Mouse (Mus musculus): ENCODE results near the gene Trim46. TPM values are rescaled to one million over a fixed set of nuclear protein-coding genes. Genes with fewer than 3 reads are reported as not detected.

Trim46 gene
- total and polyA plus RNA-seq, 2 experiments from 2014 or later, result 0.08 to 0.45 TPM

DNA sequence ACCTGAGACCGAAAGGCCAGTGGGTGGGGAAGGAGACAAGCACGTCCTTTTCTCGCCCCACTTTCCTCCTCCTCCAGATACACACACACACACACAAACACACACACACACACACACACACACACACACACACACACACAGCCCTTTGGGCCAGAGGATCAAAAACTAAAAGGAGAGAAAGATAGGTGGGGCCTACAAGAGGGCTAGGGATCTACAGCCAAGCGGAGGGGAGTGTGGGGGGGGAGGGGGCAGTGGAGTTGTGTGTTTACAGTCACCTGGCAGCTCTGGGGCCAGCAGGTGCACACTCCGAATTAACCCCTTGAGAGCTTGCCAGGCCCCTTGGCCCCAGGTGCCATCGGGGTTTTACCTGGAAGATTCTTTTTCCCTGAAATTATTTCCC is 13.5 kb downstream of the Trim46 start:
- Histone ChIP-seq H3K4me1 (ENCODE audit: control insufficient read depth, insufficient read depth) (peaks cover 17% of the 10 kb centered on the region), H3K36me3 (replicated peaks; ENCODE audit: control insufficient read depth, insufficient read depth, low read length) (no peaks in the 10 kb centered on the region), H3K9ac (replicated peaks; ENCODE audit: low read depth, low read length) (no peak overlapping the region), H3K27me3 (ENCODE audit: control insufficient read depth, insufficient read depth, low read length) (0 out of 2 replicates have a peak, but pooled peaks cover 5% of the 10 kb centered on the region), H3K9me3 (replicated peaks; ENCODE audit: control insufficient read depth, low read length) (no peaks in the 10 kb centered on the region), H3K4me3 (ENCODE audit: low read depth, low read length) (no peak overlapping the region), H3K27ac (ENCODE audit: low read depth) (no peak overlapping the region), H3K4me2 (ENCODE audit: low read depth, low read length) (no peak overlapping the region)
- TF ChIP-seq EP300 (IDR thresholded peaks at IDR 0.05; ENCODE audit: low read depth) (no peak), CTCF (IDR thresholded peaks at IDR 0.05; ENCODE audit: low read depth) (no peak)
- WGBS, result 74% methylated on average over 6 of the region's 6 CpGs
- DNase-seq (ENCODE audit: low spot score) (no peak), ATAC-seq (ENCODE audit: insufficient read depth, low read depth) (no peak)

DNA sequence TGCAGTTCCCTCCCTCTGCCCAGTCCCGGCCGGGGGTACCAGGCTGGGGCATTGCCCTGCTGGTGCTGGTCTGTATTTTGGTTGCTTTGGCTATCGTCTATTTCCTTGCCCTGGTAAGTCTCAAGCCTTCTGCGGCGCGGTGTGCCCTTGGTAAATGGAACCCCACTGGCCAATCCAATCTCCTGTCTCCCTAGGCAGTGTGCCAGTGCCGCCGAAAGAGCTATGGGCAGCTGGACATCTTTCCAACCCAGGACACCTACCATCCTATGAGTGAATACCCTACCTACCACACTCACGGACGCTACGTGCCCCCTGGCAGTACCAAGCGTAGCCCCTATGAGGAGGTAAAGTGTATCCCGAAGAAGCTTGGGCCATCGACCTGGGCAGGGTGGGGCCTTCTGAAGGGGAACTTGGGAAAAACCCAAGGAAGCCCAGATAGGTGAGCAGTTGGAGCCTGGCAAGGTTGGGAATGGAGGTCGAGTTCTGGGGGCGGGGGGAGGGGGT is 14.3 kb downstream of the Trim46 start:
- H3K4me3 ChIP-seq (ENCODE audit: low read depth, low read length), result no peak overlapping the region
- WGBS, result 68% methylated on average over 16 of the region's 16 CpGs
- ATAC-seq (ENCODE audit: insufficient read depth, low read depth), result no peak
- DNase-seq (ENCODE audit: low spot score), result no peak
- no peaks in the 10 kb centered on the region for H3K9me3 ChIP-seq (replicated peaks; ENCODE audit: control insufficient read depth, low read length)
- H3K4me1 ChIP-seq (ENCODE audit: control insufficient read depth, insufficient read depth), result peaks cover 21% of the 10 kb centered on the region
- H3K27ac ChIP-seq (ENCODE audit: low read depth), result no peak overlapping the region
- 0 out of 2 replicates have a peak, but pooled peaks cover 9% of the 10 kb centered on the region for H3K27me3 ChIP-seq (ENCODE audit: control insufficient read depth, insufficient read depth, low read length)
- H3K36me3 ChIP-seq (replicated peaks; ENCODE audit: control insufficient read depth, insufficient read depth, low read length), result no peaks in the 10 kb centered on the region
- H3K4me2 ChIP-seq (ENCODE audit: low read depth, low read length), result no peak overlapping the region
- TF ChIP-seq EP300 (IDR thresholded peaks at IDR 0.05; ENCODE audit: low read depth), result no peak
- no peak for TF ChIP-seq CTCF (IDR thresholded peaks at IDR 0.05; ENCODE audit: low read depth)
- no peak overlapping the region for H3K9ac ChIP-seq (replicated peaks; ENCODE audit: low read depth, low read length)

DNA sequence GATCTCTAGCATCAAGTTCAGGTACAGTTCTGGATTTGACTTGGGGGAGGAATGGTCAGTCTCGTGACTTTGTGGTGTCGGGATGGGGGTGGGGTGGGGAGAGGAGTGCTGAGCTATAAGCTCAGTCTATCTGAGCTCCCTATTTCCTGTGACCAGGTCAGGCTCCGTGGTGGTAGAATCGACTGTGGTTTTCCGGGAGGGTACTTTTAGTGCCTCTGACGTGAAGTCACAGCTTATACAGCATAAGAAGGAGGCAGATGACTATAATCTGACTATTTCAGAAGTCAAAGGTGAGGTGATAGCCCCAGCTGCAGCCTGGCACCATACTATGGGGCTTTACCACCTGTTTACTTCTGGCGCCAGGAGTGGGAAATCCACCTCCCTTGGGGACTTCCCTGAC is 14.8 kb downstream of the Trim46 start:
- no peak overlapping the region for H3K4me2 ChIP-seq (ENCODE audit: low read depth, low read length)
- H3K9me3 ChIP-seq (replicated peaks; ENCODE audit: control insufficient read depth, low read length), result no peaks in the 10 kb centered on the region
- H3K4me3 ChIP-seq (ENCODE audit: low read depth, low read length), result no peak overlapping the region
- H3K27ac ChIP-seq (ENCODE audit: low read depth), result no peak overlapping the region
- H3K27me3 ChIP-seq (ENCODE audit: control insufficient read depth, insufficient read depth, low read length), result peaks cover 11% of the 10 kb centered on the region; the same call in 1 of the 2 replicates
- peaks cover 23% of the 10 kb centered on the region for H3K4me1 ChIP-seq (ENCODE audit: control insufficient read depth, insufficient read depth)
- no peak overlapping the region for H3K9ac ChIP-seq (replicated peaks; ENCODE audit: low read depth, low read length)
- no peak for TF ChIP-seq EP300 (IDR thresholded peaks at IDR 0.05; ENCODE audit: low read depth)
- no peak for TF ChIP-seq CTCF (IDR thresholded peaks at IDR 0.05; ENCODE audit: low read depth)
- DNase-seq (ENCODE audit: low spot score), result no peak
- no peaks in the 10 kb centered on the region for H3K36me3 ChIP-seq (replicated peaks; ENCODE audit: control insufficient read depth, insufficient read depth, low read length)
- no peak for ATAC-seq (ENCODE audit: insufficient read depth, low read depth)
- WGBS, result 47% methylated on average over 7 of the region's 7 CpGs

DNA sequence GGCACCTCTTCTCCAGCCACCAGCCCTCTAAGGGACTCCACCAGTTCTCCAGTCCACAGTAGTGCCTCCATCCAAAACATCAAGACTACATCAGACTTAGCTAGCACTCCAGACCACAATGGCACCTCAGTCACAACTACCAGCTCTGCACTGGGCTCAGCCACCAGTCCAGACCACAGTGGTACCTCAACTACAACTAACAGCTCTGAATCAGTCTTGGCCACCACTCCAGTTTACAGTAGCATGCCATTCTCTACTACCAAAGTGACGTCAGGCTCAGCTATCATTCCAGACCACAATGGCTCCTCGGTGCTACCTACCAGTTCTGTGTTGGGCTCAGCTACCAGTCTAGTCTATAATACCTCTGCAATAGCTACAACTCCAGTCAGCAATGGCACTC is 15.5 kb downstream of the Trim46 start:
- no peak overlapping the region for H3K27ac ChIP-seq (ENCODE audit: low read depth)
- no peak for ATAC-seq (ENCODE audit: insufficient read depth, low read depth)
- TF ChIP-seq EP300 (IDR thresholded peaks at IDR 0.05; ENCODE audit: low read depth), result no peak
- TF ChIP-seq CTCF (IDR thresholded peaks at IDR 0.05; ENCODE audit: low read depth), result no peak
- H3K4me1 ChIP-seq (ENCODE audit: control insufficient read depth, insufficient read depth), result peaks cover 23% of the 10 kb centered on the region
- no peaks in the 10 kb centered on the region for H3K9me3 ChIP-seq (replicated peaks; ENCODE audit: control insufficient read depth, low read length)
- no peaks in the 10 kb centered on the region for H3K36me3 ChIP-seq (replicated peaks; ENCODE audit: control insufficient read depth, insufficient read depth, low read length)
- no peak overlapping the region for H3K9ac ChIP-seq (replicated peaks; ENCODE audit: low read depth, low read length)
- 72% methylated on average over 2 of the region's 2 CpGs for WGBS
- H3K4me3 ChIP-seq (ENCODE audit: low read depth, low read length), result no peak overlapping the region
- DNase-seq (ENCODE audit: low spot score), result no peak
- peaks cover 19% of the 10 kb centered on the region; the same call in 1 of the 2 replicates for H3K27me3 ChIP-seq (ENCODE audit: control insufficient read depth, insufficient read depth, low read length)
- H3K4me2 ChIP-seq (ENCODE audit: low read depth, low read length), result no peak overlapping the region

DNA sequence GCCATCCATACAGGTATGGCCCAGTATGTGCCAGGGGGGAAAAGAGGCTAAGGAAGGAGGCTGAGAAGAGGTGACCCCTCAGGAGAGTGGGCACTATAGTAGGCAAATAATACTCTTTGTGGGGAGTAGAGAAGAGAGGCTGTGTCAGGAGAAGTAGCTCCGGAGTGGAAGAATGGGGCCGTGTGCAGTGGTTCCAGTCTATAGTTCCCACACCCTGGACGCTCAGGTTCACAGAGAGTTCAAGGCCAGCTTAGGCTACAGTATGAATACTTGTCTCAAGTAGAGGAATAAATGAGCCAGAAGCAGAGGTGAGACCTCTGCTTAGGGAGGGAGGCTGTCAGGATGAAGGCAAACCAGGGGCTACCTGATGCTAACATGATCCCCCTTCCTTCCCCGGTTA is 16.8 kb downstream of the Trim46 start:
- Histone ChIP-seq H3K27ac (ENCODE audit: low read depth) (no peak overlapping the region), H3K27me3 (ENCODE audit: control insufficient read depth, insufficient read depth, low read length) (peaks cover 21% of the 10 kb centered on the region; the same call in 1 of the 2 replicates), H3K9ac (replicated peaks; ENCODE audit: low read depth, low read length) (no peak overlapping the region), H3K36me3 (replicated peaks; ENCODE audit: control insufficient read depth, insufficient read depth, low read length) (no peaks in the 10 kb centered on the region), H3K4me3 (ENCODE audit: low read depth, low read length) (no peak overlapping the region), H3K4me2 (ENCODE audit: low read depth, low read length) (no peak overlapping the region), H3K4me1 (ENCODE audit: control insufficient read depth, insufficient read depth) (peaks cover 23% of the 10 kb centered on the region), H3K9me3 (replicated peaks; ENCODE audit: control insufficient read depth, low read length) (no peaks in the 10 kb centered on the region)
- no peak for ATAC-seq (ENCODE audit: insufficient read depth, low read depth)
- DNase-seq (ENCODE audit: low spot score), result no peak
- 73% methylated on average over 4 of the region's 4 CpGs for WGBS
- TF ChIP-seq CTCF (IDR thresholded peaks at IDR 0.05; ENCODE audit: low read depth) (no peak), EP300 (IDR thresholded peaks at IDR 0.05; ENCODE audit: low read depth) (no peak)

DNA sequence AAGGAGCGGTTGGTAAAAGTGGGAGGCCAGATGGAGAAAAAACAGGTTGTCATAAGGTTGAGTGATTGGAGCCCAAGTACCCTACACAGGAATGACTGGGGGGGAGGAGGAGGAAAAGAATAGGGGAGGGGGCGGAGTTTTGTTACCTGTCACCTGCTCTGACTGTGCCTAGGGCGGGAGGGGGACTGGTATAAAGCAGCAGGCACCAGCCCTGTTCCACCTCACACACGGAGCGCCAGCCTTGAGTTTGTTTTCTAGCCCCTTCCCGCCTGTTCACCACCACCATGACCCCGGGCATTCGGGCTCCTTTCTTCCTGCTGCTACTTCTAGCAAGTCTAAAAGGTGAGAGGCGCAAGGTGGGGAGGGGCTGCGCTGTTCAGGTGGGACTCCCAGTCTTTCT is 17.3 kb downstream of the Trim46 start, which contains the start of gene Muc1:
Gene Muc1 (plus strand): TSS at position 222 of the 400 bp plus-strand sequence.
- Histone ChIP-seq H3K9me3 (replicated peaks; ENCODE audit: control insufficient read depth, low read length) (no peaks in the 10 kb centered on the region), H3K36me3 (replicated peaks; ENCODE audit: control insufficient read depth, insufficient read depth, low read length) (no peaks in the 10 kb centered on the region), H3K4me1 (ENCODE audit: control insufficient read depth, insufficient read depth) (peaks cover 23% of the 10 kb centered on the region), H3K4me3 (ENCODE audit: low read depth, low read length) (peak within 1 kb of the TSS; percentile 50), H3K4me2 (ENCODE audit: low read depth, low read length) (peak within 1 kb of the TSS; percentile 64), H3K27me3 (ENCODE audit: control insufficient read depth, insufficient read depth, low read length) (peaks cover 21% of the 10 kb centered on the region; the same call in 1 of the 2 replicates), H3K9ac (replicated peaks; ENCODE audit: low read depth, low read length) (peak within 1 kb of the TSS; percentile 22; the same call in 1 of the 2 replicates), H3K27ac (ENCODE audit: low read depth) (0 out of 2 replicates have a peak within 1 kb of the TSS, but pooled peaks have one; percentile 31)
- WGBS, result 36% methylated on average over 10 of the region's 10 CpGs
- no peak for ATAC-seq (ENCODE audit: insufficient read depth, low read depth)
- no peak for DNase-seq (ENCODE audit: low spot score)
- TF ChIP-seq EP300 (IDR thresholded peaks at IDR 0.05; ENCODE audit: low read depth), result no peak
- no peak for TF ChIP-seq CTCF (IDR thresholded peaks at IDR 0.05; ENCODE audit: low read depth)

Data from heart, postnatal 0 days (tissue).